Mouse (Mus musculus) embryonic fibroblast, embryonic 13.5 days (primary cell): Measurements from ENCODE around the gene Hmx1.

Experiments
- CTCF ChIP-seq: IDR thresholded peaks from 2 replicates; pipeline ENCODE4 v1.5.1; 2011; ENCODE audit warnings: mild to moderate bottlenecking, control low read depth, low read length, moderate library complexity, borderline replicate concordance; ENCODE audit not compliant: insufficient read depth
- POLR2A ChIP-seq: IDR thresholded peaks from 2 replicates; pipeline ENCODE4 v1.6.1; 2011; ENCODE audit warnings: low read depth, mild to moderate bottlenecking, control low read depth, low read length, moderate library complexity

DNA sequence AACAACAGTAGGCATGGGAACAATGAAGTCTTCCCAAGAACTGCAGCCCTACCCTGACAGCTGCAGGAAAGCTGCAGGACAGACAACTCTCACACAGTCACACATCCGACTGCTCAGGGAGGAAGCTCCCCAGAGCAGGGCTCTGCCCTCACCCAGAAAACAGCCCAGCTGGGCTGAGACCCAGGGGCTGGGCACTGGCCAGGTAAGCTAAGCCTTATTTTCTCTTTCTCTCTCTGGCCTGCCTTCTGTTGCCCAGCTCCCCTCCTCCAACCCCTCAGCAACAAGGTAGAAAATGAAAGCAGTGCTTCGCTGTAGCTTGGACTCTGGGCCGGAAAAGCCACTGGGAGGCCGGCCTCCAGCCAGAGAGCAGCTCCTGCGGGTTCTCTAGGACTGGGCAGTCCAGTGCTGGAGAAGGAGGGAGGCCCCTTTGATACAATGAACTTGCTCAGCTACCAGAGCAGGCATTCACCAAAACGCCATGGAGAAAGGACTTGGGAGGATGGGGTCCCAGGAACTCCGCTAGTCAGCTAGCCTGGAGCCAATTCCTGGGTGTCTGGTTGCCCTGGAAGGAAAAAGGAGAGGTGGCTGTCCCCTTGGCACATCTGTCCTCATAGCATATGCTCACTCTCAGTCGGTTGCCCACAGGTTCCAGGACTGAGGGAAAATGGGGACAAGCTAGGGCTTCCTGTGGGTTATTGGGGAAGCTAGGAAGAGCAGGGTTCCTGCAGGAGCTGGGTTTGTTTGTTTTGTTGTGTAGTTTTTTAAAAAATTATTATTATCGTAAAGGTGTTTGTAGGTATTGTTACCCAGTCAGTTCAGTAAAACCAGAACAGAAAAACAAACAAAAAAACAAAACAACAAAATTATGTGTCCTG is 6.9 kb downstream of the Hmx1 start:
- no peak for TF ChIP-seq CTCF
- no peak for TF ChIP-seq POLR2A
